Mouse (Mus musculus) thymus, postnatal 14 days (tissue): ENCODE data around the gene Kcnip4.

Source experiments
- DNase-seq: peaks from one replicate; pipeline ENCODE4 v3.0.0; 2021

The Kcnip4 gene

DNA sequence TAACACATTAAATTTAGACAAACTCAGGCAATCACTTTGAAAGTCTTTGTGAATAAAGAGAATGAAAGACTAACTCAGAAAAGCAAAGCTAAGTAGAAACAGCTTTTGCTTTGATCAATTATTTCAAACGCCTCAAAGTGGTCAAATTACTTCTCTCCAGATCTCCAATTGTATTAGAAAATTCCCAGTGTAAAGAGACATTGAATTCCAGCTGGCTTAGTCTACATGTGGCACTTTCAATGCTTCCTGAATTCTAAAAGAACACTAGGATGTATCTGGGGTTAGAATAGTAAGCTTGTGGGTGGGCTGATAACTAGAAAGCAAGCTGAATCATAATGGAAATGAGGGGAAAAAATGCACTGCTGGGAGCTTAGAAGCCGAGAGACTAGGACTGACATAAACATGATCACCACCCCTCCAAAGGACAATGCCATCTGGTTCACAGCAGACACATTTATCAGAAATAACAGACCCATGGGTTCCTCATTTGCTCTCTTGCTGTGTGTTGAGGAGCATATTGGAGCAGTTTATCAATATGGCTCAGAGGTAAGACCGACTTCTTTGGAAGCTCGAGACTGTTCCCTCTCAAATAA, 323.4 kb downstream of the Kcnip4 start:
- DNase-seq: no peak

DNA sequence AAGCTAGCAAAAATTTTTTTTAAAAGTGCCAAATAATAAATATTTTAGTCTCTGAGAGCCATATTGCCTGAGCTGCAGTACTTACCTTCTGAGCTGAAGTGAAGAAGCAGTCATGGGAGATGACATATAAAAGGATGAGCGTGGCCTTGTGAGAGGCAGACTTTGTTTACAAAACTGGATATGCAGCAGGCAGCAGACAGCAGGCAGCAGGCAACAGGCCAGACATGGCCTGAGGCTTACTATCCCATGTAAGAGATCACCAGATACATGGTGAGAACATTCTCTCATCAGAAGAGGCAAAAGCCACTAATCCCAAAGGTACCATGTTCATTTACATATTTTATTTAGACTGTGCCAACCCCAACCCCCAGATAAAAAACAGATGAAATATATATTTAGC, 336.5 kb downstream of the Kcnip4 start:
- no peak for DNase-seq

- no peak for DNase-seq
These were observed 374.4 kb downstream of the Kcnip4 start for GRCm38 (mm10) chr5:49150116-49150811.

GRCm38 (mm10) chr5:49149684-49150083, 375.0 kb downstream of the Kcnip4 start:
- DNase-seq: no peak

- DNase-seq: no peak
These were observed 429.3 kb downstream of the Kcnip4 start for GRCm38 (mm10) chr5:49095432-49095831.

- no peak for DNase-seq
These were observed 429.8 kb downstream of the Kcnip4 start for GRCm38 (mm10) chr5:49094945-49095344.

GRCm38 (mm10) chr5:49094306-49094705, 430.4 kb downstream of the Kcnip4 start:
- no peak for DNase-seq

DNA sequence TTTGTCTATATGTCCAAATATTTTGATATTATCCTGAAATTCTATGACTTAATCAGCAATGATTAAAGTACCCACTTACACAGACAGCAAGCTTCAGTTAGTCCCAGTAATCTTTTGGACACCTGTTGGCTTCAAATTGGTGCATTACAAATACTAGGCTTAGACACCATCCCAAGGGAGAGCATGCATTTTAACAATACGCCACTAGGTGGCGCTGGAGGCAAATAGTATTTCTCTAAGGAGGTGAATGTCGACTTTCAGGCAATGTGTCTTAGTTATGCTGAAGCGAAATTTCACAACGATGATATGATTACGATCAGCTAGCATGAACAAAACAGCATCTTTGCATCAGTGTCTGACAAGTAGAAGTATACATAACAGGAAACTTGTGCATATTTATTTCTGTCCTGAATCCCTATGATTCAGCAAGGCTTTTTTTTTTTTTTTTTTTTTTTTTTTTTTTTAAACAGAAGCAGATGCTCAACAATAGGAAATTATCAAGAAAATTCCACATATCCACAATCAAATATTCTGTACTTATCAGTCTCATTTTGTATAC, 434.5 kb downstream of the Kcnip4 start:
- DNase-seq: peak; percentile 24

- no peak for DNase-seq
These were observed 459.1 kb downstream of the Kcnip4 start for GRCm38 (mm10) chr5:49065646-49066045.

GRCm38 (mm10) chr5:49058926-49059325, 465.8 kb downstream of the Kcnip4 start:
- no peak for DNase-seq

- no peak for DNase-seq
These were observed 466.9 kb downstream of the Kcnip4 start for GRCm38 (mm10) chr5:49057636-49058340.

- no peak for DNase-seq
These were observed 476.7 kb downstream of the Kcnip4 start for GRCm38 (mm10) chr5:49047960-49048359.

- no peak for DNase-seq
These were observed 483.4 kb downstream of the Kcnip4 start for GRCm38 (mm10) chr5:49041259-49041845.

GRCm38 (mm10) chr5:48997359-48997758, 527.3 kb downstream of the Kcnip4 start:
- no peak for DNase-seq

GRCm38 (mm10) chr5:48989145-48989659, 535.5 kb downstream of the Kcnip4 start:
- no peak for DNase-seq

GRCm38 (mm10) chr5:48942378-48943088, 582.2 kb downstream of the Kcnip4 start:
- DNase-seq: no peak

GRCm38 (mm10) chr5:48931881-48932280, 592.8 kb downstream of the Kcnip4 start:
- no peak for DNase-seq

DNA sequence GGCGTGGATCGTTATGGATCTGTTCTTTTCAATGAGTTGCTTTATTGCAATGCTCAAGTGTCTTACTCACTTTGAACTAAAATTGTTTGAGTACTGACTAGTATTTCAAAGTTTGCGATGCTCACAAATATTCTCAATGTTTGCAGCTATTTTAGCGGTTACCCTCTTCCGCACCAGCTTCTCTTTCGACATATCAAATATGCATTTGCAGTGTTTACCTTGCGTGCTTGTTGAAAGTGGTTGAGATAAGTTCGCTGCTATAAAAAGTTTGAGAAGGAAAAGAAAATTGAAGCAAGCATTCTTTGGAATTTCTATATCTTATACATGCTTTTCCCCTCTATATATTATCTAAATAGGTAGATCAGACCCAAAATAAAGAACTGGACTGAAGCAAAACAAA, 634.5 kb downstream of the Kcnip4 start:
- DNase-seq: no peak

DNA sequence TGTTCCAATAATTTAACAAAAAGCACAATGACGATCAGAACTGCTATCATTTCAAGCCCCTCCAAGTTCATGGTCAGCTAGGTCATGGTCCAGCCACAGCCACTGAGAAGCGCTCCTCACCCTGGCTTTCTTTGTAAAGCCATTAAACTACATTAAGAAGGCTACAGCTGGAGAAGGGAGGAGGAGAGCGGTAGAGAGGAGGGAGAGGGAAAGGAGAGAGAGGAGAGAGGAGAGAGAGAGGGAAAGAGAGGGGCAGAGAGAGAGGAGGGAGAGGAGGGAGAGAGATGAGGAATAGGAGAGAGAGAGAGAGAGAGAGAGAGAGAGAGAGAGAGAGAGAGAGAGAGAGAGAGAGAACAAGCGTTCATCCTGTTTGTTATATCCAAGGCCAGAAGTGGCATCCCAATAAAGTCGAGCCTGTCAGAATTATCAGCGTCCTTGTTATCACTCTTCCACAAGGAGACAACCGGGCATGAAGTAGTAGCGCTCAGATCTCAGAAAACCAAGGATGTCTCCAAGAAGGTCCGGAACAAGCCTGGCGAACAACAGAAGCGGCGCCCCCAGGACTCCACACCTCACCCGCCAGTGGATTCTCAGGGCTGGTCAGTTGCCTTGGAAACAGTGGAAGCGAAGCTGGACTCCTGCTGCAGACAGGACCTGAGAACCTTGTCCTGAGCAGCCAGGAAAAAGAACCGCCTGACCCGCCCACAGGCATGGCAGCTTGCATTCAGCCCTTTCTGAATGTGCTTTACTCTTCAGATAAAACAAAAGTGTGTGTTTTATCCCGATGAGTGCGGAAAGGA, 635.1 kb downstream of the Kcnip4 start:
- no peak for DNase-seq

- DNase-seq: no peak
These were observed 646.6 kb downstream of the Kcnip4 start for GRCm38 (mm10) chr5:48878081-48878480.

GRCm38 (mm10) chr5:48864268-48864967, 660.3 kb downstream of the Kcnip4 start:
- no peak for DNase-seq
